Mouse (Mus musculus) erythroblast, embryonic 14.5 days (primary cell): ENCODE data around the gene Ptprg.

ENCODE experiments used
- GATA1 ChIP-seq: IDR thresholded peaks from 2 replicates; pipeline ENCODE4 v1.6.1; 2012; ENCODE audit warnings: low read length, inconsistent platforms, mixed read lengths
- TAL1 ChIP-seq: IDR thresholded peaks from 3 replicates; pipeline ENCODE4 v1.6.1; 2012; ENCODE audit warnings: low read length, inconsistent platforms, mixed read lengths

DNA sequence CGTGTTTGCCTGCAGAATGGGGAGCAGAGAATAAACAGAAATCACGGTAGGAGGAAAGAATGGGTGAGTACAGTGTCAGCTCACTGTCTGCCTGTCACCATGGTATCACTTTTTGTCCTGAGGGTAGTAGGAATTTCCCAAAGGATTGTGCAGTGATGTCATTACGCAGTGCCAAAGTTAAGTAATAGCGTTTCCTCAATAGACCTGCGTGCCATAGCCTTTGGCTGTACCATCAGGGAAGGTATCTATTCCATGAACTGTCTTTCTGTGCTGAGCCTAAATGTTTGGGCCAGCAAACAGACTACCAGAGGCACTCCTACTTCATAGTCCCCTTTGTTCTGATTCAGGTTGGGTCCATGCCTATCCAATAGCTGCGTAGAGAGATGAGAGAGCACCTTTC is 223.2 kb downstream of the Ptprg start:
- TF ChIP-seq TAL1: no peak
- no peak for TF ChIP-seq GATA1
